Mouse (Mus musculus) megakaryocyte, embryonic 14.5 days (primary cell): ENCODE data around the gene Brwd3.

Source experiments
- FLI1 ChIP-seq: IDR thresholded peaks from 2 replicates; pipeline ENCODE4 v1.6.1; 2012; ENCODE audit warnings: low read length, inconsistent platforms, mixed read lengths
- GATA1 ChIP-seq: IDR thresholded peaks from 3 replicates; pipeline ENCODE4 v1.6.1; 2012; ENCODE audit warnings: mixed read lengths, low read length, inconsistent platforms, borderline replicate concordance

- TF ChIP-seq GATA1 (no peak), FLI1 (no peak)
Measured at GRCm38 (mm10) chrX:108728334-108728733, 105.8 kb downstream of the Brwd3 start.
